Mouse (Mus musculus): ENCODE measurements at regions not wholly inside any gene's neighbourhood (a gene's known extent, or its start where the extent isn't known, plus 50 kb on each side); places are given as distances from the start of the nearest gene placed in this dataset.

DNA sequence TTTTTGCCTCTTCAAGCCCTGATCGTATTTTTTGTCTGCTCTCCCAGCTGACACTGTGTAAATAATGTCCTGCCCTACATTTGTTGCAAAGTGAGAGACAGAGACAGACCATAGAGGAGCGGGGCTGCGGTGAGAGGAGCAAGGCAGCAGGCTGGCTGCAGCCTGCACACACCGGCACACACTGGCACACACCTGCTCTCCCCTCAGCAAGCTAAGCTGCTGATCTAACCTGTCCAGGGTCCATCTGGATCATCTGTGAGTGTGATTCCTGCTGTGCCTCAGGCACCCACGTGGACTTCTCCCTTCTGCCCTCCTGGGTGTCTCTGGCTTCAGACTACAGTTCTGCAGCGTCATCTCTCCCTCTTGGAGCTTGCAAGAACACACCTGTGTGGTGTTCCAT is 50.4 kb upstream of the Epcam start:
- Histone ChIP-seq H3K27ac (no peak overlapping the region), H3K4me3 (no peak overlapping the region)
- DNase-seq (ENCODE audit: low spot score in 2 of 2), result no peak
- TF ChIP-seq CTCF (conservative IDR thresholded peaks at IDR 0.05), result no peak
